Mouse (Mus musculus): ENCODE data around the gene Add1.

Gene Add1

GRCm38 (mm10) chr5:34607100-34607880 lies 33.8 kb downstream of the Add1 start:
- DNase-seq (ENCODE audit: low spot score): no peak

GRCm38 (mm10) chr5:34608226-34608625 lies 34.8 kb downstream of the Add1 start:
- no peak for DNase-seq (ENCODE audit: low spot score)

GRCm38 (mm10) chr5:34609966-34610365 lies 36.5 kb downstream of the Add1 start:
- DNase-seq (ENCODE audit: low spot score): no peak

DNA sequence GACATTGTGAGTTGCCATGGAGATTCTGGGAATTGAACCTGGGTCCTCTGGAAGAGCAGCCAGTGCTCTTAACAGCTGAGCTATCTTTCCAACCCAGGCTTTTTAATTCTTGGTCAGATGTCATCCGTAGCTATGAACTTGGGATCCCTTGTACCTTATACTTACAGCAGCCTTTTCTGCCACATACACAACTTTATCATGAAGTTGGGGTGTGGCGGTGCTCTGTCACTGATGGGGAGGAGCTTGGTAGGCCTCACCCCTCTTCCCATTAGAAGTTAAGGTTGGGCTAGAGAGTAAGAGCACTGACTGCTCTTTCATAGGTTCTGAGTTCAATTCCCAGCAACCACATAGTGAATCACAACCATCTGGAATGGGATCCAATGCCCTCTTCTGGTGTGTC lies 59.5 kb downstream of the Add1 start:
- DNase-seq (ENCODE audit: low spot score): no peak

DNA sequence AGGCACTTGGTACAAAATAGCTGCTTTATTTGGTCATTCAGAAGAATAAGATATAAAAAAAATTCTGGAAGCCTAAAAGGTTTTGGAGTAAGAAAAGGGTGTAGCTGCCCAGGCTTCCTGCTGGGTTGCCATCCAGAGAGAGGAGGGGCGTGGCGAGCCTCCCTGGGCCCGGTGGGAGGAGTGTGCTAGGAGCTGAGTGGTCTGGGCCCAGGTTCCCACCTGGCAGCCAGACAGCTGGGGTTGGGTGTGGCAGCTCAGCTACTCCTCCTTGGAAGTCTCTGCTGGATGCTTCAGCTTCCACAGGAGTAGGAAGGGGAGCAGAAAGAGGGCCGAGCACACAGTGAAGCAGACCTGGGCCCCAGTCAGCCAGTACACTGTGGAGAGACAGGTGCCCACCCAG lies 60.2 kb downstream of the Add1 start:
- DNase-seq (ENCODE audit: low spot score): peak; percentile 42

DNA sequence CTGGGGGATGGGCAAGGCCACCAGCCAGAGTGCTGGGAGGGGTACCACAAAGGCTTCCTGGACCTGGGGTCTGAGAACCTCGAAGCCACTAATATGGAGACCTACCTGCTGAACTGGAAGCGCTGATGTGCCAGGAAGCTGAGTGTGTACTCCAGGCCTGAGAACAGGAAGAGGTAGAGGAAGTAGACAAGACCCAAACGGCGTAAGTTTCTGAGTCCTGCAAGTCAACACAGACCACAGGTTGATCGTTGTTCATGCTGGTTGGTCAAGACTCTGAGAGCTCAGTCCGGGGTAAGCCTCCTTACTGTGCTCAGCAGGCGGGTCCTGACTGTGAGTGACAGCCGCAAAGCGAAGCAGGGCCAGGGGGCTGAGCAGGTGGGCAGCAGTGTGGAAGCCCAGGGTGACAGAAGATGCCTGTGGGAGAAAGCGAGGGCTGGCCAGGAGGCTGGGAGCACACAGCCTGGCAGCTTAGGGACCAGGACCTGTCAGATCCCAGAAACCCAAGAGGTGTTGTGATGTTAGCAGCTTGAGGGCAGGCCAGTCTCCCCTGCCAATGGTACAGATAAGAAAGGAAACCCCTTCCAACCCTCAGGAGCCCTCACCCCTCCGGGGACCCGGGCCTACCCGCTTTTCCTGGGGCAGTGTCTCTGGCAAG lies 61.4 kb downstream of the Add1 start:
- DNase-seq (ENCODE audit: low spot score): no peak

DNA sequence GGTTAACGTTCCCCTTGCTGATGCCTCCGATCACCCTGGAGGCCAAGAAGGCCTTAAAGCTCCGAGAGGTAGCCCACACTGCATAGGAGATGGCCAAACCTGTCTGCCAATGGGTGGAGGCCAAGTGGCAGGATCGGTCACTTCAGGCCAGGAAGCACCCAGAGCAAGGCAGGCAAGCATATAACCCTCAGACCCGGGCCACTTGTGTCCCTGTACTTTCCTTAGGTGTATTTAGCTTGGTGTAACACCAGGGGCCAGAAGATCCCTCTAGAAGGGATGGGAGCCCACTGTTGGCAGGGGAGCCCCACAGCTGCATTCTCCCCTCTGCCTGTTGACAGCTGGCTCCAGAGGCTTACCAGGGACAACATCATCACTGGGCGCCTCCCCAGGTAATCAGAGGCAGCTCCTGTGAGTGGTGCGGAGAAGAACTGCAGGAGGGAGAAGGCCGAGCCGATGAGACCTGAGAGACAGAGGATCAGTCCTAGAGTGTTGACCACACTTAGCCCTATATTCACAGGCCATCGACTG lies 62.3 kb downstream of the Add1 start:
- DNase-seq (ENCODE audit: low spot score): no peak

GRCm38 (mm10) chr5:34636481-34637287 lies 63.2 kb downstream of the Add1 start, which contains the start of gene Mfsd10:
TSS of gene Mfsd10 (minus strand) at chr5:34637212.
- DNase-seq (ENCODE audit: low spot score): peak; percentile 82

DNA sequence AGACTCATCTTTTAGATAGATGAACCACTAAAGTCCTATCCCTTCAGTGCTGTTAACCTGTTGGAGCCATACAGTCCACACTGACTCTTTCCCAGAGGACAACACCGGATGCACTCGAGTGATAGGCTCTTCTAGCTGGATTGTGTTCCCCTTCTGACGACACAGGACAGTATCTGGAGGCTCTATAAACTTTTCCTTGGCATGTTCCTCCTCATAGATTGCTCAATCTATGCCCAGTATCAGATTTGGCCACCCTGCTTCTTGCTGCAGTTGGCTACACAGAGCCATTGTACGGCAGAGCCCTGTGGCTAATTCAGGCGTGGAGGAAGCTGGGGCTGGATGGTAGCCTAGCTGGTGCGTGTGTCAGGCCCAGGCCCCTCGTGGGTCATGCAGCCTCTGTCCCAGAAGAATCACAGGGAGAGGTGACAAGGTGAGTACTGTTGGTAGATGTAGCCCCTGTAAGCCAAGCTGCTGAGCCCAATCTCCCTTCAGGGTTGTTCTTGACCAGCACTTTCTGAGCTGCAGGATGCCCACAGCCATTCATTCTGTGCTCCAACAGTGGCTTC lies 64.2 kb downstream of the Add1 start:
- no peak for DNase-seq (ENCODE audit: low spot score)

GRCm38 (mm10) chr5:34641991-34642390 lies 68.5 kb downstream of the Add1 start:
- no peak for DNase-seq (ENCODE audit: low spot score)

GRCm38 (mm10) chr5:34642932-34643331 lies 69.5 kb downstream of the Add1 start:
- DNase-seq (ENCODE audit: low spot score): no peak

- DNase-seq (ENCODE audit: low spot score): peak; percentile 45
Observed at GRCm38 (mm10) chr5:34647581-34647980, 74.1 kb downstream of the Add1 start.

DNA sequence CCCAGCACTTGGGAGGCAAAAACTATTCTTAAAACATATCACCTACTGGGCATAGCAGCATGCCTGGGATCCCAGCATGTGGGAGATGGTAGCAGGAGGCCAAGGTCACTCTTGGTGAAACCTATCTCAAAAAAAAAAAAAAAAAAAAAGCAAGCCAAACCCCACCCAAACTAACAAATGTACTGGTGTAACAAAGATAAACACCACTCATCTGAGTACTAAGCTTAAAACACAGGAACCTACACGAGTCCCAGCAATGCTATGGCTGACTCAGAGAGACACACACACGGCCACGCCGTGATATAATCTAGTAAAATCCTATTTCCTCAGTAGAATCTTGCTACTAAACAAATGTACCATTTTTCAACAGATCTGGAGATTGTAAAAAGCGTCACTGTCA lies 79.5 kb downstream of the Add1 start:
- DNase-seq (ENCODE audit: low spot score): no peak

GRCm38 (mm10) chr5:34654881-34655280 lies 81.4 kb downstream of the Add1 start:
- DNase-seq (ENCODE audit: low spot score): no peak

DNA sequence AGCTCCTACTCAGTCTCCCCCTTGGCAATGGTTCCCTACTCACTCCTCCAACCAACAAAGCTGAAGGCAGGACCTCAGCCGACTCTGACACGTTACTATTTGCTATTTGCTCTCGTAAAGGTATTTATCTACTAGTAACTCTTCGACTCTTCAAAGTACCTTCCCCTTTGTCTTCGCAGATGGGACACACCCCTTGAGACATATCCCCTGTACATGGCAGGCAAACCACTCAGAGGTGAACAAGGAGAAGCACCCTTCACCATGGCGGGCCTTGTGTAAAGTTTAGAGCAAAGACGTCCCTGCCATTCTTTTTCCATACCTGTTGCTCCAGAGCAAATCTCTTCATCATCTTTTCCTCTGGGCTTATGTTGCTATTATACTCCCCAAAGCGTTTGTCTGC lies 84.1 kb downstream of the Add1 start:
- no peak for DNase-seq (ENCODE audit: low spot score)

- DNase-seq (ENCODE audit: low spot score): peak; percentile 98
Observed at GRCm38 (mm10) chr5:34659686-34660590, 86.5 kb downstream of the Add1 start, which contains the start of the genes Nop14 and Grk4. TSS of gene Nop14 (minus strand) at chr5:34660148. TSS of gene Grk4 (plus strand) at chr5:34660379.

GRCm38 (mm10) chr5:34660591-34661130 lies 87.2 kb downstream of the Add1 start:
- DNase-seq (ENCODE audit: low spot score): no peak

DNA sequence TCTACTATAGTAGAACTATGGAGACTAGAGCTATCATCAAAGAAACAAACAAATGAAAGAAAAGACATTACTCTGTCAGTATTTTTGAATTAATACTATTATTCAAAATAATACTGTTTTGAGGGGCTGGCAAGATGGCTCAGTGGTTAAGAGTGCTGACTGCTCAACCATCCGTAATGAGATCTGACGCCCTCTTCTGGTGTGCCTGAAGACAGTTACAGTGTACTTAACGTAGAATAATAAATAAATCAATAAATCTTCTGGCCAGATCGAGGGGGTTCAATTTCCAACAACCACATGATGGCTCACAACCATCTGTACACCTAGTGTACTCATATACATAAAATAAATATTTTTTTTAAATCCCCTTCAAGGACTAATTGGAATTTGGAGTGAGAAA lies 88.4 kb downstream of the Add1 start:
- no peak for DNase-seq (ENCODE audit: low spot score)

GRCm38 (mm10) chr5:34663231-34663630 lies 89.8 kb downstream of the Add1 start:
- DNase-seq (ENCODE audit: low spot score): no peak

DNA sequence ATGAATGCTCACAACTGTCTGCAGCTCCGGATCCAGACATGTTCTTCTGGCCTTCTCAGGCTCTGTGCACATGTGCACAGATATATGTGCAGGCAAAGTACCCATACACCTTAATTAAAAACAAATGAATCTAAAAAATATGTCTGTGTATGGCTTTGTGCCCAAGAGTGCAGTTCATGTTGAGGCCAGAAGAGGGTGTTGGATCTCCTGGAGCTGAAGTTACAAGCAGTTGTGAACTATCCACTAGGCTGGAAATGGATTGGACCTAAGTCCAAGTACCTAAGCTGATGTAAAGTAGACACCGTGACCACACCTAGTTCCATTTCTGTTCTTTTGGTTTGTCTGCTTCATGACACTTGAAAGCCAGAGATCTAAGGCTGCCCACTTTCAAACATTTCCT lies 96.0 kb downstream of the Add1 start:
- no peak for DNase-seq (ENCODE audit: low spot score)

GRCm38 (mm10) chr5:34670280-34670679 lies 96.8 kb downstream of the Add1 start:
- no peak for DNase-seq (ENCODE audit: low spot score)

Measured in ovary, postnatal 36 days (tissue).